Mouse (Mus musculus) frontal cortex, postnatal 10 days (tissue): ENCODE results near the gene Zbtb2.

Source experiments
- DNase-seq, 2 experiments: peaks; one replicate each; pipeline ENCODE4 v3.0.0; 2022; ENCODE audit warnings: low spot score in 2 of 2, mixed read lengths in 1 of 2

Gene Zbtb2

DNA sequence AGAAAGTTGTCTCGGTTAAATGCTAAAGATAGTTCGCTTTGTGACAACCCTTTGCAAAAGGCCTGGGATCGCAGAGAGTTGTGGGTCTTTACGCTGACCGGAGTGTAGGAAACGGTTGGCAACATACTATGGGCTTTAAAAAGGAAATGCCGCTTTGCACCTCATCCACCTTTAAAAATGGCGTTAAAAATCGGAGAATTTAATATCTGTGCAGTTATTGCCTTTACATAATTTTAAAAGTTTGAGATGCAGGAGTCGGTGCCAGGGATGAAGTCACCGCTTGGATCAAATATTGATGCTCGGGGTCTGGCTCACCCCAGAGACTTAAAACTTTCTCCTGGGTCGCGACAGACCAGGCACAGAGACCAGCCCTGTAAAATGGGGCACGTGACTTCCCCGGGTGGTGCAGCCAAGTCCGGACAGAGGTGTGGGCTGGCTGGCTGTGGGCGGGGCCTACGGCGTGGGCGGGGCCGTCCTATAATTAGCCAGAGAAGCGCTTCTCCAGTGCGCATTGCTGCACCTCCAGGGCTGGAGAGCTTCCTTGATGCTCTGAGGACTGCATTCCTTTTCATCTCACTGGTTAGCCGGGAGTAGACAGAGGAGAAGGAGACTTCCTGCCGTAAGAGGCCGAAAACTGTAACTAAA, 53.7 kb downstream of the Zbtb2 start:
- DNase-seq, result peak; percentile 50 to 57

DNA sequence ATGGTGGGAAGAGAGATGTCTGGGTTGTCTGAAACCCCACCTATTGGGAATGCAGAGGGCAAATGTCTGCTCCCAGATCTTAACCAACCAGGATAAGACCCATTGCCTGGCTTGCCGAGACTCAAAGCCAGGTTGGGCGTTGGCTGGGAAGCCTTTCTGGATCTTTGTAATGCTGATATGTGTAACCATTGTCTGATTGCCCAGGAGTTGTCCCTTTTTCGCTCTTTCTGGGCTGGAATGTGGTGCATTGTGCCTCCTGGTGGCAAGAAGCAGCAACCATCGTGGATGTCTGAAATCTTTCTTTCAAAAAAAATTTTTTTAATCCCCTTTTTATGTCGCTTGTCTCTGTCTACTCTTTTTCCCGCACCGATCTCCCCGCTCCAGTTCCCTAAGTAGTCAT, 54.6 kb downstream of the Zbtb2 start:
- DNase-seq, result peak in 1 of 2 experiments; percentile 52

DNA sequence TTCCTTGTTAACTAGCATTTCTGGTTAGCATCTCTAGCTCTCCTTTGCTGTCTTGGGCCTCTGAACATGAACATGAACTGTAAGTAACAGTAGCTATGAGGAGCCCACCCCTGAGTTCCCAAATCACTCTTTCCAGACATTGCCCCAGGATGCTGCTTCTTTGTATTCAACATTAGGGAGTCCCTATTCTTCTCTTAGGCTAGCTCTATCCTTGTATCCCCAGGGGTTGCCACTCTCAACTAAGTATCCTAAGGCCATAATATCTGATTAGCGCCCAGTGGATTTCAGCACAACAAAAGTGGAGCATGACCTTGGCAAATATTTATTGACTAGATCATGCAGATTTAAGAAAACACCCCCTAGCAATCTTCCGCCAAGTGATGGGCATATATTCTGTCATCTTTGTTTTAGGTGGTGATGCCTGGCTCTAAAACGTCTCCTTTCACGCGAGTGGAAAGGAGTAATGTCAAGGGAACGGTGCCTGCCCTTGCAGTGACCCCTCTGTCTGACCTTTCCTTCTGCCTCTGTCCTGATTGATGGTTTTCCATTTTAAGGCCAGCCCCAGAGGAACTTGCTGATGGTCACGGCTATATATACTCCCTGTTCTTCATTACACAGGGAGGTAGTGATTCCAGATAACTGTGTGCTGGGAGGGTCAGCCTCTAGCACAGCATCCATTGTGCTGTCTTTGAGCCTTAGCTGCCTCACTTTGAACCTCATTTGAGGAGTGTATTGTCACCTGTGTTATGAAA, 55.5 kb downstream of the Zbtb2 start:
- DNase-seq, result no peak

DNA sequence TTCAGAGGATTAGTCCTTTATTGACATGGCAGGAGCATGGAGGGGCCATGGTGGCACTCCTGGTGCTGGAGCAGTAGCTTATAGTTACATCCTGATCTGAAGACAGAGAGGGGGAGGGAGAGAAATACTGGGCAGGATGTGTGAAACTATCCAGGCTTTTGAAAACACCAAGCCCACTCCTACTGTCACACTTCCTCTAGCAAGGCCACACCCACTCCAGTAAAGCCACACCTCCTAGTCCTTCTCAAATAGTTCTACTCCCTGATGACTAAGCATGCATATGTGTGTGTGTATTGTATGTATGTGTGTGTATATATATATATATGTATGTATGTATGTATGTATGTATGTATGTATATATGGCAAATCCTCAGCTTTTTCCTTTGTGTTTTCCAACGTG, 60.2 kb downstream of the Zbtb2 start:
- no peak for DNase-seq

DNA sequence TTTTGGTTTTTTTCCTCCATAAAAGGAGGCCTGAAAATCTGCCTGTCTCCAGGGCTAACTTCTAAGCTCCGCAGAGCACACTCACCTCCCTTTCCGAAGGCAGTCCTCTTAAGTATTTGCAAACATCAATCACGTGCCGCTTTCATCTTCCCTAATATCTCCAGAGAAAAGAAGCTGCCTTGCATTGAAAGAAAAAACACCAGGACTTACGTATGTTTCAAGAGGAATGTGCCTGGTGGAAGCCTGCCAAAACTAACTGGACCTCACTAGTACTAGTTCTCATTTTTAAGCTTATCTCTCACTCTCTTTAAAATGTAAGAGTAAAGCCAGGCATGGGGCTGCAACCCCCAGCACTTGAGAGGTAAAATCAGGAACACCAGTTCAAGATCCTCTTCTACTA, 62.3 kb downstream of the Zbtb2 start:
- no peak for DNase-seq

DNA sequence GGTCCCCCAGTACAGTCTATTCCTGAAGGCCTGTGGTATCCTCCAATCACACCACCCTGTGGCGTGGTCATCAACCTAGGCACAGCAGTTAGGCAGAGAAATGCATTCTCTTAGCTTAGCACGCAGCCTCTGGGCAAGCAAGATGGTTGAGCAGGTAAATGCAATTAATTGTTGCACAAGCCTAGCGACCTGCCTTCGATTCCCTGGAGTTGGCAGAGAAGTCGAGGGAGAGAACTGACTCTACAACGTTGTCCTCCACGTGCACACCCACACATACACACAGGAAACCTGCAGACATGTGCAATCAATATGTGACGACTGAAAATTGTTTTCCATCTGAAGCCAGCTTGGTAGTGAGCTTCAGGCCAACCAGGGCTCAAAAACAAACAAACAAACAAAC, 64.0 kb downstream of the Zbtb2 start:
- no peak for DNase-seq
